Mouse (Mus musculus): ENCODE data around the gene 4930430A15Rik.

DNA sequence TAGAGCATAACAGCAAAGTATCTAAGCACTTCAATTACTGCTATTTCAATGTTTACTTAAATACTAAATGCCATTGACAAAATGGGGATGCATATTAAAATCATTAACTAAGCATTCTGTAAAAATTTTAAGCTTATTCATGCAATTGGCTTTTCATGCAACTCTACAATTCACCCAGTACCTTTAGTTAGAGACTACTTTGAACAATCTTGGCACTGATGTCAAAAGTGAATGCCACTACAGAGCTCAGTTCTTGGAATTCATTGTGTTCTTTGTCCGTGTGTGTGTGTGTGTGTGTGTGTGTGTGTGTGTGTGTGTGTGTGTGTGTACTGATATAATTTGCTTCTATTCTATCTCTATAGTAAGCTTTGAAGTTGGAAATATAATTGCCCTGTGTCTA, 5.8 kb upstream of the 4930430A15Rik start, which contains the start of gene Olfr1275:
- no peak for TF ChIP-seq MXI1 (IDR thresholded peaks at IDR 0.05; ENCODE audit: low read depth, low read length)
- TF ChIP-seq CHD1 (IDR thresholded peaks at IDR 0.05; ENCODE audit: low read depth, low read length), result no peak
- TF ChIP-seq POLR2A (IDR thresholded peaks at IDR 0.05; ENCODE audit: low read depth, low read length), result no peak
- TF ChIP-seq MYC (IDR thresholded peaks at IDR 0.05; ENCODE audit: low read depth, low read length), result no peak
- TF ChIP-seq ZKSCAN1 (IDR thresholded peaks at IDR 0.05; ENCODE audit: borderline replicate concordance, low read depth, low read length), result no peak
- no peak for TF ChIP-seq MAFK (IDR thresholded peaks at IDR 0.05; ENCODE audit: insufficient replicate concordance, low read length)
- no peak for TF ChIP-seq CTCF (conservative IDR thresholded peaks at IDR 0.05 in 1 of 2, IDR thresholded peaks at IDR 0.05 in 1 of 2; ENCODE audit: low read depth in 2 of 2, low read length in 2 of 2)
- TF ChIP-seq E2F4 (IDR thresholded peaks at IDR 0.05; ENCODE audit: insufficient replicate concordance, low read depth, low read length), result no peak
- TF ChIP-seq SMC3 (IDR thresholded peaks at IDR 0.05; ENCODE audit: low read depth, low read length), result no peak

Measured in CH12.LX (cell line).